Mouse (Mus musculus) left cerebral cortex, postnatal 25 days (tissue): ENCODE data around the gene Ctnna3. TPM values are rescaled to one million over a fixed set of nuclear protein-coding genes. Genes with fewer than 3 reads are reported as not detected.
A peak's percentile ranks its signal among the peaks of the same experiment; 100 is the strongest.
"Not testable (repeated sequence)": the region's sequence is repeated elsewhere in the genome, so short reads cannot be mapped to it uniquely, and the experiment has no call there.

Source experiments
- DNase-seq, 2 experiments: peaks; one replicate each; pipeline ENCODE4 v3.0.0; 2022; ENCODE audit warnings: low spot score in 2 of 2, mixed read lengths in 1 of 2
- intact Hi-C: fragments of 180-260 bp; cut with DNase I; formaldehyde crosslinking; loops from one replicate; pipeline ENCODE4 v1.15.1; 2025
- total RNA-seq, 2 experiments: library from RNA; stranded (reverse); gene quantifications; 2 replicates each; pipeline ENCODE4 v1.2.3; 2021

Gene Ctnna3
- total RNA-seq, 2 experiments from 2014 or later = 2.1 to 2.2 TPM

DNA sequence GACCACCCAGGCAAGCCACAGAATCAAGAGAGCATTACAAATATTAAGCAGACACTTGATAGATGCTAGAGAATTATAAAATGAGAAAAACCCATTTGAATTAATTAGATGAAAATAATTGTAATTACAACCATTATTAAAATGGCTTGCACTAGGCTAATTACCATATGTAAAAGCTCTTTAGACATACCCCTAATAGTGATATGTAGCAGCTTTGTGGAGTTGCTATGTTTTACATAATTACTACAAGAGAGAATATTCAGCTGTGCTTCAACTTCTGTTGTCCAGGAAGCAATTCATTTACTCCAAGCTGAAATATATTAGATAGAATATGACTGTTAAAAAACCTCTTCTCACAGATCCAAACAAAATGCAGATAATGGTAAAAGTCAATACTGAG lies 1209.2 kb downstream of the Ctnna3 start:
- DNase-seq = no peak
- intact Hi-C loops = no loop called here

DNA sequence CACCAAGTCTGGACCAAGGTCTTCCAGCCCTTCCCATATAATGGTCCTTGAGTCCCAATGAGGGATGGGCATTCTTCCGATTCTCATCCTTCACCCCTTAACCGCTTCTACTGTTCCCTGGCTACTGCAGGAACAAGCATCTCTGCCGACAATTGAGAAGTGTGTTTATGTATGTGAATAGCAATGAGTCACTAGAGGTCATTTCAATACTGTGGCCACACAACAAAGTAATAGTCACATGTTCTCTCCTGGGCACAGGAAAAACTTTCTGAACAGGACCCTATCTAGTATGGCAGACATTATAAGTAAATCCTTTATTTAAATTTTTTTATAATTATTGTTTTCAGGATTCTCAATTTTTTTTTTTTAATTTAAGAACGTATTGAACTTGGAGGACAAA lies 1211.2 kb downstream of the Ctnna3 start:
- DNase-seq = no peak
- intact Hi-C loops = no loop called here

DNA sequence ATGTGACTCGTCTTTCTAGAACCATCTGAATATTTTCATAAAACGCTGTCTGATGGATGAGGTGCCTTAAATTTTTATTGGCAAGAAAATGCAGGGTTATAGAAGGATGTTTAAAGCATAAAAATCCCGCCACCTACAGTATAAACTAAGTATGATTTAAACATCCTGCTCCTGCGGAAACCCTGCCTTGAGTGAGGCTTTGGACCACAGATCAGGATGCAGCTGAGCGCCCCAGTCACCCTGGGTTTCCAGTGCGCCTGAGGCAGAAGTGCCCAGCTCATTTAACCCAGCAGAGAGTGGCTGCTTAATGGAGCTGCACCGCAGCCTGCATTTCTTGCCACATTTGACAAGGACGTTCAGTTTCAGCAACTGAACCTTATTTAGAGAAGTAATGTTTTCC lies 1211.7 kb downstream of the Ctnna3 start:
- no peak for DNase-seq
- intact Hi-C loops = no loop called here

DNA sequence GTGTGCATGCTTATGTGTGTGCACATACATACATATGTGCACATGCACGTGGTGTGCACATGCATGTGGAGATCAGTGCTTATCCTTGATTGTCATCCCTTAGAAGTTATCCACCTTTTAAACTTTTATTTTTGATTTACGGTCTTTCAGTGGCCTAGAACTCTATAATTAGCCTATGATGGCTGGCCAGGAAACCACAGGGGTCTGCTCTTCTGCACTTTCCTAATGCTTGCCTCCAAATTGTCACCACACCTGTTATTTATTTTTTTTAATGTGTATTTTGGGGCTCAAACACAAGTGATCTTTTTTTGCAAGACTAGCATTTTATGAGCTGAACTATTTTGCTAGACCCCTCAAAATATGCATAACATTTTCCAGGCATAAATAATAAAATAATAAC lies 1214.1 kb downstream of the Ctnna3 start:
- intact Hi-C loops = no loop called here

DNA sequence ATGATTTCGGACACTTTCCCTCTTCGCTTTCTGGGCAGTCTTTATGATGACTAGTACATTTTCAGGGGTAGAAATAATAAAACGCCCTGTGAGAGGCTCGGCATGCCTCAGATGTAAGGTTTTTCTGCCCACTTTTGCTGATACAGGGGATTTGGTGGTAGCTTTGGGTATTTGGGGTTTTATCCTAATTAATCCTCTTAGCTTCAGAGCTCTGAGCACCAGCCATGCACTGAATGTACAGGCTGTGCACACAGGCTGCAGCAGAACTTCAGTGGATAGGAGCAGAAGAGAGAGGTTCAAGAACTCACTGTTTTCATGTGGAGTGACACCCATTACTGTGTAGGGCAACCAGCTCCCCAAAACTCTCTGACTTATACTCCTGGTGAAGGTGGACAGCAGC lies 1231.3 kb downstream of the Ctnna3 start:
- DNase-seq = no peak
- intact Hi-C loops = no loop called here

More for the DNA sequence above, 1214.1 kb downstream of the Ctnna3 start:
- DNase-seq = no peak

DNA sequence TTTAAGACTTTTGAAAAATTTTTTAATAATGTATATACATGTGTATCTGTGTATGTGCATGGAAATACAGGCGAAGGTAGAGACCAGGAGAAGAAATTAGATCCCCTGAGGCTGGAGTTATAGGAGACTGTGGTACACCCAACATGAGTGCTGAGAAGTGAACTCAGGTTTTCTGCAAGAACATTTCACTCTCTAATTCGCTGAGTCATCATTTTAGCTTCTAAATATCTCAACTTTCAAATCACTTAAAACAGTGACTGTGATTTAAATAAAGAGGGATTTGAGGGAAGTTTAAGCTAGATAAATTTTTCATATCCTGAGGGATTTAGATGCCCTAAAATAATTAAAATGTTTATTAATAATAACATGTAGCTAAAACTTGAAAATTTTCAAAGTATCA lies 1241.6 kb downstream of the Ctnna3 start:
- intact Hi-C loops = no loop called here

DNA sequence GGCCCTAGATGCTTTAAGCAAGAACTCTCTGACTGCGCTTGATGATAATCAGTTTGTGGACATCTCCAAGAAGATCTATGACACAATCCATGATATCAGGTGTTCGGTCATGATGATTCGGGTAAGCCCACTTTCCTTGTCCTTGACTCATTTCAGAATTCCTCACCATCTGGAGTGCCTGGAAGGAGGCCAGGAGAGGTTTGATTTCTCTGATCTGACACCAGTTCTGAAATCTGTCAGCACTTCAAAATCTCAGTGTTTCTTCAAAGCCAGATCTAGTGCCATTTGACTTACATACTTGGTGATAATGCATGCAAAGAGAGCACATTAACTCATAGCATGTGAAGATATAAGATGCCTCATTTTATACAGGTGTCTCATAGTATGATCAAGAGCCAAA lies 1245.9 kb downstream of the Ctnna3 start:
- DNase-seq = peak in 1 of 2 experiments; percentile 1
- intact Hi-C loops = no loop called here

More for the DNA sequence above, 1241.6 kb downstream of the Ctnna3 start:
- no peak for DNase-seq

DNA sequence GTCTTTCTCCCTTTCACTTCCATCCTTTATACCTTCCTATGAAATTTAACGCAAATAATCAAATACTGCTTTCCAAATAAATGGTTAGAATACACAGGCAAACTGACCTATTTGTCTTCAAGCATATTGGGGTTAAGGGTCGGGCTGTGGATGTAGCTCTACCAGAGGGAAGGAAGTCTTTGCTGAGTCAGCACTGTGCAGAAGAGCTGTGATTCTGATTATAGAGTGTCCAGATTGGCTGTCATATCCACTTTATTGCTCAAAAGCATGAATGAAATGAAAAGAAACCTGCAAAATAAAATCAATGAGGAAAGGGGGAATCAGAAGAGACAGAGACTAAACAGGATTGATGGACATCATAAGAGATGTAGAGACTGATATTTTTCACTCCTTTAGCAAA lies 1280.1 kb downstream of the Ctnna3 start:
- intact Hi-C loops = no loop called here
- DNase-seq = no peak

DNA sequence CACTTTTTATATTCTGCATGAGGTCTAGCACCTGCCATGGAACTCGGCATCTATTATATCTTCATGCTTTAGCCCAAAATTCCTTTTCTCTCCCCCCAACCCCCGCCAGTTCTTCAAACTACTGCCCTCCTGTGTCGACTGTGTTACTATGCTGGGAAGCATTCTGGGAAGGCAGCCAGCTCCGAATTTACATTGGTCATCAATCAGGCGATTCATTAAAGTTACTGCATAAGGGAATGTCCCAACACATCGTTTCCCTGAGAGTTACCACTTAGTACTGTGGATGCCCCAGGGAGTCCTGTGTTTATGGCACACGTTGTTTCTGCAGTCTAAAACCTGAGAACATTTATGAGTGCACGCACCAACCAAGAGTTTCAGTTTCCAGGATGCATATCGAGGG lies 1288.1 kb downstream of the Ctnna3 start:
- DNase-seq = peak in 1 of 2 experiments; percentile 3
- intact Hi-C loops = no loop called here

DNA sequence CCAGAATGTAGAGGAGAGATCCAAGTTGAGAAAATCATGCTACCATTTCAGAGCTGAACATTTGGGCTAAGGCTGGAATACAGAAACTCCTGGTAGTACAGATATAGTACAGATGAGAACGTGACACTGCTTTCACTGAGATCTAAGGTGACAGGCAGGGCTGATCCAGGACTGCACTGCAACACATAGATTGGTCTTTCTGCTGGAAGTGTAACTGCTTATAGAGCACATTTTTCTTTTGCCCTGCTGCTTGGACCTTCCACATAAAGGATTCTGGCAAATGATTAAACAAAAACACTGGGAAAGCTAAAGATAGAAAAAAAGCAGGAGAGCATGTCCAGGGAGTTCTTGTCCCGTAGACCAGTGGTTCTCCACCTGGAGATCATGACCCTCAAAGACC lies 1305.8 kb downstream of the Ctnna3 start:
- DNase-seq = no peak
- intact Hi-C loops = no loop called here

DNA sequence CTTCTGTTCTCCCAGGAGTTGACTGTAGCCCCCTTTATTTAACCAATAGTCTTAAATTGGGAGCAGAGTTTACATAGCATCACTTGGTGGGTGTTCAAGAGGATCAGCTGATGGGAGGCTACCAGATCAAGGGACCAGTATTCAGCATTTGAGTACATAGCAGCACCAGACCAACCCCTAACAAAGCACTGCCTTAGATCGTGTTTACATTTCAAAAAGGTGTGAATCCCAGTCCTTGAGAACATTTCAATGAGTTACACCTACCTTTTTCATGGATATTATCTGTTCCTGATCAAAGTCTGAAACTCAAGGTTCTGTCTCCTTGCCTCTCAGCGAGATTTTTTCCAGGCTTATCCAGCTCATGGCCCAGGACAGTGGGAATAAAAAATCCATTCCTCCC lies 1306.7 kb downstream of the Ctnna3 start:
- intact Hi-C loops = no loop called here
- DNase-seq = no peak

DNA sequence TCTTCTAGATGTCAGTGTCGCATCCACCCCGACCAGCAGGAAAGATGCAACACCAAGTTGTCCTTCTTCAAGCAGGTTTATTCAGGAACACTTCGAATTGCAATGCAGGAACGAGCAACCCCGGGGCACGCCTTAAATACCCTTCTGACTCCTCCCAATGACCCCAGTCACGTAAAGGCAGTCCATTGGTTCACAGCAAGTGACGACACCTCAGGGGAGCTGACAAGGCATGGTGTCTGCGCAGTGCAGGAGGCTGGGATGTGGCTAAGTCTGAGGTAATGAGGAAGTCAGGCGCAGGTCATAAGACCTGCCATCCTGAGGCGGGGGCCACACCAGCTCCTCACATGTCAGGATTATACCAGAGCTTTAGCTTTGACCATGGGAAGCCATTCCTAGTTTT lies 1311.8 kb downstream of the Ctnna3 start:
- intact Hi-C loops, DNase-seq: not testable (repeated sequence)

DNA sequence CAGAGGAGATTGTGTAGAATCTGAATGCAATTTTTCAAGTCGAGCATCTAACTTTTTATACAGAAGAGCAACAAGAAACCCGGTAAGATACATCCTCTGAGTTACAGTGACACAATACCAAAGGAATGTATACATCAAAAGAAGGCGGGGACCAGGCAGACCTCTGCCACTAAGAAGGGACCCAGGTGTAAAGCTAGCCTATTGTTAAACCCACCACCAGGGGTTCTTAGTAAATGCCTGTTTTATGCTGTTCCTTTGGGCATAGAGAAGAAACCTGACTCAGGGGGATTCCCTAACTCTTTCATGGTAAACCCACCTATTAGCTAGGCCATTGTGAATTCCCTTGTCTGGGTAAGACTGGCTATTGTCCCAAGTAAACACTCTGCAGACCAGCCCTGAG lies 1314.2 kb downstream of the Ctnna3 start:
- intact Hi-C loops, DNase-seq: not testable (repeated sequence)

DNA sequence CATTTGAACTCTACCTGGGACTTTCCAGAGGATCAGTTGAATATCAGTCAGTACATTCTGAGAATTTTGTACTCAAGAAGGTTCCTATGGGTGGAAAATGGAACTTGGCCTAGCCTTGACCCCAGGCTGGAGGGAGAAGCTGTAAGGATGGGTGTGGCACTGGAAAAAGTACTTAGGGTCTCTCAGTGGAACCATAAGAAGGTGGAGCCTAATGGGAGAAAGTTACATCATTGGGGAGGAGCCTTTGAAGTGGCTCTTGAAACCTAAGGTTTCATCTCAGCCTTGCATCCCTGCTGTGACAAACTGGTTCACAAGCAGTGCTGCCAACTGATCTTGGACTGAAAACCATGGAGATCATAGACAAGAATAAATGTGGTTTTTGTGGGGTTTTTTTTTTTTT lies 1318.8 kb downstream of the Ctnna3 start:
- DNase-seq = no peak
- intact Hi-C loops = no loop called here

DNA sequence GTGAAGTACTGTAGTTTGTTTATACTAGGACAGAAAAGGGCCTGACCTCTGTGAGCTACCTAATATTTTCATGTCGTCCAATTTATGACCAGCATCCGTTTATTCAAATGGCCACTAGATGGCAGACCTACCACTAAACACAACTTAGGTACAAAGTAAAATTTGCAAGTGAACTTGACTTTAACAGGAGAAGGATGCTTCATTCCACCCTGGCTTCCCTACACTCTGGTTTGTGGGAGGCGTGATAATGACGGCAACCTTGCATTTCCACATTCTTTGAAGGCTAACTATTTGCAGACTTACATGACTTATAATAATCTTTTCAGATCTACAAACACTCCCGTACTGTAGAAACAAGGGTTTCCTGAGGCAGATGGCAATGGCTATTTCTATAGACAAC lies 1320.9 kb downstream of the Ctnna3 start:
- intact Hi-C loops = loop anchor here (2.0 to 10.0 kb wide), 4 partner anchors 663 to 1824 kb away; no protein-coding TSS in a partner anchor
- peak; percentile 31 to 65 for DNase-seq

DNA sequence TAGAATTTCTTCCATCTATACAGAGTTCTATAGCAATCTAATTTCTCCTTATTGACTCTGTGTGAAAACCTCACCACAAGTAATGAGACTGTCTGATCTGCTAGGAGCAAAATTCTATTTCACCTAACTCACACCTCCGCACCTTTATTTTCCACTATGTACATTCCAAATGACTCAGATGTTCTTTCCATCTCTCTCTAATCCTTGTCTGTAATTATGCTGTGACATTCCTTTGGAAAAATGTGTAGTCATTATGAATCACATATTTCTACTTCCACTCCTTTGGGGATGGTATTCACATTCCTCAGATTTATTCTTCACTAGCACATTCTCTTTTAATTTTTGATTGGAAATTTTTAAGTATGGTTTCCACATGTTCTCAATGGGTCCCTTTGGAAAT lies 1406.4 kb downstream of the Ctnna3 start:
- DNase-seq = peak in 1 of 2 experiments; percentile 2
- intact Hi-C loops = no loop called here

DNA sequence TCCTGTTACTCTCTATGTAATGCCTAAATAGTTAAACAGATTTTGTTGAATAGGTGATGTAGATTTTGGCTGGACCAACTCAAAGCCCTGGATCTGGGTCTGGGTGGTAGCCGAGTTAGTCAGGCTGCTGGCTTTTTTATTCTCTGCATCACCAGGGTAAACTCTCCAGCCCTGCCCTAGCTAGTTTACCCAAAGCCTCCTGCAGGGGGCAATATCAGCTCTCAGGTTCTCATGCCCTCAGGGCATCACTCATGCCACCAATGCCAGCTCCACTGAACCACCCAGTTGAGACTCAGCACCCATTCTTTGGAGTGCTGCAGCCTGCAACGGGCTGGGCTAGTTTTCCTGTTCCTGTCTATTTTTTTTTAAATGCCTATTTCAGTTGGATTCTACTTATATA lies 1431.5 kb downstream of the Ctnna3 start:
- intact Hi-C loops = no loop called here
- peak in 1 of 2 experiments; percentile 4 for DNase-seq

DNA sequence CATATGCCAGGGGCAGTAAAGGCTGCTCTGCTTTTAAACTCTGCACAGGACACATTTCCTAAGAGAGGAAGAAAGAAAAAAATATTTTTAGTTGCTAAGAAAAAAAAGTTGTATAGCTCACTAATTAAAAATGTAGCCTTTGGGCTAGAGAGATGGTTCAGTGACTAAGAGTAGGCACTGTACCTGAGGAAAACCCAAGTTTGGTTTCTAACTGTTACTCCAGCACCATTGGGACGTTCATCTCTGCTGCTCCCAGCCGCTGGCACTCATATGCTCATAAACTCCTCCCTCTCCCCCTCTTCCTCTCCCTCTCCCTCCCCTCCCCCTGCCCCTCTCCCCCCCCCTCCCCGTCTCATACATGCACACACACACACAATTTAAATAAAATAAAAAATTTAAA lies 1441.0 kb downstream of the Ctnna3 start:
- intact Hi-C loops = no loop called here
- no peak for DNase-seq

DNA sequence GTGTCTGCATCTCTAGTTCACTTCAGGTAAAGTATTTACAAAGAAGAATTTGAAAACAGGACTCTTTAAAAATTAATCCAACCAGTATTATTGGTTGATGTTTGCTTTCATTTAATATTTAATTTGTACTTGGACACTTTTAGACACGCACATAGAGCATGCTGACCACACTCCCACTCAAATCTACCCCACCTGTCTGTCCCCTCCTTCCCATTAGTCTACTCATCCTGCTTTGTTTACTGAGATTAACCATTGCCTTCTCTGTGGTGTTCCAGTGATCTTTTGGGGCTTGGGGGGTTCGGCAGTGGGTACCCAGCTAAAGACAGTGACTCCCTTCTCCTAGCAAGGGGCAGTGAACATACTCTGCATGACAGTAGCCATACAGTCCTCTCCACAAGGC lies 1446.6 kb downstream of the Ctnna3 start:
- no peak for DNase-seq
- intact Hi-C loops = no loop called here

DNA sequence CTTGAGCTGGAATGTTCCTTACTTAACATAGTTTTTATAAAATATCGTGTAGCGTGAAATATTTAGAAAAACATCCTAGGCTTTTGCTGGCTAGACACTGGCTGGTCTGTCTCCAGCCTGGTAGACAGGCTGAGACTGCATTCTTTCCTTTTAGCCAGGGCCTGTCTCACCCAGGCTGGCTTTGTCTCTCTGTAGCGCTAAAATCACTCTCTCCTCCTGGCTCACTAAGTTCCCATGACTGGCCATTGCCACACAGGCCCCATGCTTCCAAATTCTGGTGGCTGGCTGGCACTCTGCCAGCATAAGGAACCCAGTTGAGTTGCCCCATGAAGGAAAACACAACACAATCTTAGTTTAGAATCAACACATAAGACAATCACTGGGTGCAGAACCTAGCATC lies 1450.0 kb downstream of the Ctnna3 start:
- intact Hi-C loops = no loop called here
- no peak for DNase-seq

DNA sequence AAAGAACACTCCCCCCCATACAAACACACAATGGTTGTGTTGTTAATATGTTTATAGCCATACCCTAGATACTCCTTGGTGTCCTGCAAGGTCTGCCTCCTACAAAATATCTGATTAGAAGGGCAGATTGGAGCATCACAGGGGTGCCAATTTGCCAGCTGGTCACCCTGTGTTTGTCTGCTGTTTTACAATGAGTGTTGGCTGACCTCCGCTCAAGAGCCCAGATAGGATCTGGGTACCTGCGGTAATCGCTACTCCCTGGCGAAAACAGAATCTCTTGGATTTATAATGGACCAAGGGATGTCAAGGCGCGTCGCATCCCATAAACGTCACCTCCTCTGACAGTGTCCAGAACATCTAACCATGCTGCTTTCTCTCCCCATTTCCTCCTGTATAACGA lies 1457.0 kb downstream of the Ctnna3 start:
- intact Hi-C loops = no loop called here
- DNase-seq = no peak

DNA sequence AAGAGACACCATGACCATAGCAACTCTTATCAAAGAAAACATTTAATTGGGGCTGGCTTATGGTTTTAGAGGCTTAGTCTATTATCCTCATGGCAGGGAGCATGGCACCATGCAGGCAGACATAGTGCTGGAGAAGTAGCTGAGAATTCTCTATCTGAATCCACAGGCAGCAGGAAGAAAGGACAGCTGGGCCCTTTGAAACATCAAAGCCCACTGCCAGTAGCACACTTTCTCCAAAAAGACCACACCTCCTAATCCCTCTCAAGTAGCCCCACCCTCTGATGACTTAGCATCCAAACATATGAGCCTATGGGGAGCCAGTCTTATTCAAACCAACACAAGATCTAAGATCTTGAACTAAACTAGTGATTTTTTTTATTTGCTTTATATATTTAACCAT lies 1462.6 kb downstream of the Ctnna3 start:
- intact Hi-C loops = no loop called here
- DNase-seq = no peak

DNA sequence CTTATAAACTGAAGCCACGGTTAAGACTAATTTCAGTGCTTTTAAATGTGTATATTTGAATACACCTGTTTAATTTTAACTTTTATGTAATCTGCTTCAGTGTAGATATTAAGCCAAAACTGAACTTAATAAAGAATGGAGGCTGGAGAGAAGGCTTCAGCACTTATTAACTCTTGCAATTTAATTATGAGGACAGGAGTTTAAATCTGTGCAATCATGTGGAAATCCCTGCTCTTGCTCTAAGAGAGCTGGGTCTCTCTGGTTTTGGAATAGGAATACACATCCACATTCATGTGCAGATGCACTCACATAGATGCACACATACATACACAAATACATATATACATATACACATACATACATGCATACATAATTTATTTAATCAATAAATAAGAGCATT lies 1468.8 kb downstream of the Ctnna3 start:
- intact Hi-C loops = no loop called here

More for the DNA sequence above, 1468.8 kb downstream of the Ctnna3 start:
- DNase-seq = no peak
